Mouse (Mus musculus) kidney, adult 2 months (tissue): Measurements from ENCODE around the gene Il15ra.

Source experiments
- CTCF ChIP-seq: fragments of 200-500 bp; conservative IDR thresholded peaks from 2 replicates; pipeline ENCODE4 v1.5.1; 2011; ENCODE audit warnings: low read depth, mild to moderate bottlenecking, control low read depth, low read length, moderate library complexity, mixed read lengths; ENCODE audit not compliant: insufficient read depth, insufficient read length
- POLR2A ChIP-seq: fragments of 200-500 bp; IDR thresholded peaks from one replicate; pipeline ENCODE4 v1.6.1; 2011; ENCODE audit warnings: low read depth, low read length, control low read depth

DNA sequence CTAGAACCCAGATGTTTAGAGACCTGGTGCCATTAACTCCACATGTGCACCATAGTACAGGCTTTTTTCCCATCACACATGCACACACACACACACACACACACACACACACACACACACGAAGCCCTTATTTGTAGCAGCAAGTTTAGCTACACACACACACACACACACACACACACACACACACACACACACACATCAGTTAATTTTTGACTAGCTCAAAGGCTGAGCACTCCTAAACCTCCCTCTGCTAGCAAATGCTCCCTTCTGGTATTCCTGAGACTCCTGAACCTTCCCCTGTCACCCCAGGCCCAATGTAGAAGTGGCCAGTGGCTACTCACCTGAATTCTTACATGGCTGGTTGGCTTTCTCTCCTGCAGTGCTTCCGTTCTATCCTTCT is 11.0 kb upstream of the Il15ra start:
- TF ChIP-seq POLR2A (no peak), CTCF (no peak)
